Mouse (Mus musculus) forebrain, embryonic 10.5 days (tissue): ENCODE results near the gene Zc3h18. TPM values are rescaled to one million over a fixed set of nuclear protein-coding genes. Genes with fewer than 3 reads are reported as not detected.

Experiments
- DNase-seq: peaks from one replicate; pipeline ENCODE4 v3.0.0-alpha.2; 2017; ENCODE audit warnings: low spot score; ENCODE audit errors: extremely low spot score
- H3K27ac ChIP-seq: fragments of 300-500 bp; sonication (generic); 2 replicates; pipeline ENCODE4 v1.5.1; 2016; ENCODE audit warnings: mild to moderate bottlenecking
- H3K27me3 ChIP-seq: fragments of 300-500 bp; sonication (generic); 2 replicates; pipeline ENCODE4 v1.6.1; 2016; ENCODE audit warnings: mild to moderate bottlenecking; ENCODE audit not compliant: poor library complexity, severe bottlenecking
- H3K36me3 ChIP-seq: fragments of 300-500 bp; sonication (generic); replicated peaks from 2 replicates; pipeline ENCODE4 v1.6.1; 2016; ENCODE audit warnings: mild to moderate bottlenecking, moderate library complexity
- H3K4me1 ChIP-seq: fragments of 300-500 bp; sonication (generic); 2 replicates; pipeline ENCODE4 v1.6.1; 2016
- H3K4me3 ChIP-seq: fragments of 300-500 bp; sonication (generic); 2 replicates; pipeline ENCODE4 v1.5.1; 2016; ENCODE audit warnings: mild to moderate bottlenecking, moderate library complexity
- H3K9me3 ChIP-seq: fragments of 300-500 bp; sonication (generic); 2 replicates; pipeline ENCODE4 v1.6.1; 2016; ENCODE audit warnings: mild to moderate bottlenecking, moderate library complexity
- WGBS: fragments of 180-500 bp; shearing (Covaris S2); methylation state at CpG from one replicate; pipeline ENCODE4 v1.1.7; 2016; 5-methylcytosine and 5-hydroxymethylcytosine counted together
- polyA plus RNA-seq: library from polyadenylated mRNA; unstranded; fragments of >200 nt; fragmentation: Nextera tagmentation; extraction: Ambion mirVana; gene quantifications from 2 replicates; pipeline ENCODE4 v1.2.1, GENCODE M21; 2016

Gene Zc3h18
- polyA plus RNA-seq, result 73.2 and 81.1 TPM in 2 replicates

GRCm38 (mm10) chr8:122376365-122377231 lies at the start of gene Zc3h18:
Gene Zc3h18 (plus strand): TSS chr8:122376609.
- Histone ChIP-seq H3K36me3 (peaks cover 39% of the 10 kb centered on the region), H3K4me3 (peak within 1 kb of the TSS; percentile 89), H3K27ac (peak within 1 kb of the TSS; percentile 96), H3K27me3 (no peaks in the 10 kb centered on the region), H3K4me1 (peaks cover 32% of the 10 kb centered on the region), H3K9me3 (no peaks in the 10 kb centered on the region)
- WGBS, result under 1% methylated on average over 107 of the region's 107 CpGs
- DNase-seq, result peak; percentile 99

- 75% methylated on average over 8 of the region's 8 CpGs for WGBS
- Histone ChIP-seq H3K27ac (no peak overlapping the region), H3K4me1 (peaks cover 56% of the 10 kb centered on the region), H3K27me3 (peaks cover 51% of the 10 kb centered on the region), H3K9me3 (no peaks in the 10 kb centered on the region), H3K4me3 (no peak overlapping the region), H3K36me3 (no peaks in the 10 kb centered on the region)
- DNase-seq, result no peak
These were observed 47.3 kb upstream of the Zc3h18 start for GRCm38 (mm10) chr8:122329072-122329471.

- H3K9me3 ChIP-seq, result no peaks in the 10 kb centered on the region
- H3K27me3 ChIP-seq, result peaks cover 54% of the 10 kb centered on the region
- H3K27ac ChIP-seq, result peak overlapping the region; percentile 15; the same call in 1 of the 2 replicates
- no peak for DNase-seq
- WGBS, result 81% methylated on average over 22 of the region's 22 CpGs
- peaks cover 50% of the 10 kb centered on the region for H3K4me1 ChIP-seq
- peaks cover 2% of the 10 kb centered on the region; the same call in 1 of the 2 replicates for H3K36me3 ChIP-seq
- H3K4me3 ChIP-seq, result no peak overlapping the region
These were observed 46.7 kb upstream of the Zc3h18 start for GRCm38 (mm10) chr8:122329553-122330239.

GRCm38 (mm10) chr8:122330446-122331133 lies 45.8 kb upstream of the Zc3h18 start:
- Histone ChIP-seq H3K27me3 (peaks cover 54% of the 10 kb centered on the region), H3K4me3 (no peak overlapping the region), H3K36me3 (peaks cover 5% of the 10 kb centered on the region; the same call in 1 of the 2 replicates), H3K9me3 (no peaks in the 10 kb centered on the region), H3K27ac (peak overlapping the region; percentile 15), H3K4me1 (peaks cover 48% of the 10 kb centered on the region)
- 78% methylated on average over 12 of the region's 12 CpGs for WGBS
- DNase-seq, result no peak

GRCm38 (mm10) chr8:122331134-122331523 lies 45.3 kb upstream of the Zc3h18 start:
- peaks cover 48% of the 10 kb centered on the region for H3K4me1 ChIP-seq
- no peak overlapping the region for H3K4me3 ChIP-seq
- peak overlapping the region; percentile 5 for H3K27ac ChIP-seq
- no peak for DNase-seq
- no peaks in the 10 kb centered on the region for H3K9me3 ChIP-seq
- WGBS, result 73% methylated on average over 3 of the region's 3 CpGs
- H3K36me3 ChIP-seq, result peaks cover 5% of the 10 kb centered on the region; the same call in 1 of the 2 replicates
- peaks cover 55% of the 10 kb centered on the region for H3K27me3 ChIP-seq

- peaks cover 56% of the 10 kb centered on the region for H3K27me3 ChIP-seq
- H3K27ac ChIP-seq, result no peak overlapping the region
- peak; percentile 83 for DNase-seq
- no peaks in the 10 kb centered on the region for H3K9me3 ChIP-seq
- WGBS, result 71% methylated on average over 6 of the region's 6 CpGs
- no peak overlapping the region for H3K4me3 ChIP-seq
- peaks cover 55% of the 10 kb centered on the region for H3K4me1 ChIP-seq
- peaks cover 5% of the 10 kb centered on the region; the same call in 1 of the 2 replicates for H3K36me3 ChIP-seq
These were observed 43.5 kb upstream of the Zc3h18 start for GRCm38 (mm10) chr8:122332753-122333506.

- DNase-seq, result no peak
- no peak overlapping the region for H3K27ac ChIP-seq
- H3K4me3 ChIP-seq, result no peak overlapping the region
- H3K36me3 ChIP-seq, result peaks cover 5% of the 10 kb centered on the region; the same call in 1 of the 2 replicates
- no peaks in the 10 kb centered on the region for H3K9me3 ChIP-seq
- peaks cover 55% of the 10 kb centered on the region for H3K4me1 ChIP-seq
- peaks cover 62% of the 10 kb centered on the region for H3K27me3 ChIP-seq
- WGBS, result 82% methylated on average over 7 of the region's 7 CpGs
These were observed 42.9 kb upstream of the Zc3h18 start for GRCm38 (mm10) chr8:122333531-122333930.

- DNase-seq, result no peak
- WGBS, result 84% methylated on average over 13 of the region's 13 CpGs
- Histone ChIP-seq H3K4me3 (0 out of 2 replicates have a peak overlapping the region, but pooled peaks have one; percentile 68), H3K36me3 (peaks cover 5% of the 10 kb centered on the region; the same call in 1 of the 2 replicates), H3K4me1 (peaks cover 42% of the 10 kb centered on the region), H3K9me3 (no peaks in the 10 kb centered on the region), H3K27me3 (peaks cover 76% of the 10 kb centered on the region), H3K27ac (0 out of 2 replicates have a peak overlapping the region, but pooled peaks have one; percentile 71)
These were observed 41.5 kb upstream of the Zc3h18 start for GRCm38 (mm10) chr8:122334791-122335490.

- H3K27me3 ChIP-seq, result peaks cover 78% of the 10 kb centered on the region
- peak overlapping the region; percentile 71 for H3K27ac ChIP-seq
- peak overlapping the region; percentile 68 for H3K4me3 ChIP-seq
- 7% methylated on average over 57 of the region's 57 CpGs for WGBS
- H3K4me1 ChIP-seq, result peaks cover 34% of the 10 kb centered on the region
- peaks cover 5% of the 10 kb centered on the region; the same call in 1 of the 2 replicates for H3K36me3 ChIP-seq
- no peaks in the 10 kb centered on the region for H3K9me3 ChIP-seq
- DNase-seq, result no peak
These were observed 40.7 kb upstream of the Zc3h18 start for GRCm38 (mm10) chr8:122335638-122336250.

- WGBS, result 3% methylated on average over 81 of the region's 81 CpGs
- H3K36me3 ChIP-seq, result peaks cover 5% of the 10 kb centered on the region; the same call in 1 of the 2 replicates
- H3K27me3 ChIP-seq, result peaks cover 82% of the 10 kb centered on the region
- H3K4me3 ChIP-seq, result peak overlapping the region; percentile 68
- H3K4me1 ChIP-seq, result peaks cover 28% of the 10 kb centered on the region
- peak; percentile 72 for DNase-seq
- no peaks in the 10 kb centered on the region for H3K9me3 ChIP-seq
- H3K27ac ChIP-seq, result peak overlapping the region; percentile 71
These were observed 40.0 kb upstream of the Zc3h18 start for GRCm38 (mm10) chr8:122336251-122336910.
